Mouse (Mus musculus): ENCODE measurements around the gene Nck2. TPM values are rescaled to one million over a fixed set of nuclear protein-coding genes. Genes with fewer than 3 reads are reported as not detected.

Gene Nck2
- polyA plus RNA-seq, 1 experiment, result 106 TPM

GRCm38 (mm10) chr1:43426993-43427535 lies 17.3 kb upstream of the Nck2 start:
- DNase-seq, result no peak
- no peak for TF ChIP-seq CTCF (IDR thresholded peaks at IDR 0.05; ENCODE audit: borderline replicate concordance, control insufficient read depth, extremely low read depth, insufficient read depth, low read length, poor library complexity)
- TF ChIP-seq POLR2A (IDR thresholded peaks at IDR 0.05; ENCODE audit: control insufficient read depth, extremely low read depth, insufficient read depth, low read length, poor library complexity), result no peak
- Histone ChIP-seq H3K36me3 (ENCODE audit: control insufficient read depth, insufficient read depth, low read length) (no peaks in the 10 kb centered on the region), H3K27ac (ENCODE audit: control insufficient read depth, insufficient read depth, low read length) (no peak overlapping the region), H3K4me3 (ENCODE audit: control insufficient read depth, insufficient read depth, low read length) (no peak overlapping the region), H3K27me3 (ENCODE audit: control insufficient read depth, insufficient read depth, low read length) (no peaks in the 10 kb centered on the region), H3K4me1 (replicated peaks; ENCODE audit: control insufficient read depth, insufficient read depth, low read length) (no peaks in the 10 kb centered on the region)
- 95% methylated on average over 6 of the region's 6 CpGs for WGBS

- TF ChIP-seq POLR2A (IDR thresholded peaks at IDR 0.05; ENCODE audit: control insufficient read depth, extremely low read depth, insufficient read depth, low read length, poor library complexity) (no peak), CTCF (IDR thresholded peaks at IDR 0.05; ENCODE audit: borderline replicate concordance, control insufficient read depth, extremely low read depth, insufficient read depth, low read length, poor library complexity) (no peak)
- H3K27ac ChIP-seq (ENCODE audit: control insufficient read depth, insufficient read depth, low read length), result no peak overlapping the region
- no peaks in the 10 kb centered on the region for H3K36me3 ChIP-seq (ENCODE audit: control insufficient read depth, insufficient read depth, low read length)
- 84% methylated on average over 9 of the region's 9 CpGs for WGBS
- no peak for DNase-seq
- no peaks in the 10 kb centered on the region for H3K4me1 ChIP-seq (replicated peaks; ENCODE audit: control insufficient read depth, insufficient read depth, low read length)
- no peak overlapping the region for H3K4me3 ChIP-seq (ENCODE audit: control insufficient read depth, insufficient read depth, low read length)
- no peaks in the 10 kb centered on the region for H3K27me3 ChIP-seq (ENCODE audit: control insufficient read depth, insufficient read depth, low read length)
Measured at GRCm38 (mm10) chr1:43429924-43430876, 14.2 kb upstream of the Nck2 start.

DNA sequence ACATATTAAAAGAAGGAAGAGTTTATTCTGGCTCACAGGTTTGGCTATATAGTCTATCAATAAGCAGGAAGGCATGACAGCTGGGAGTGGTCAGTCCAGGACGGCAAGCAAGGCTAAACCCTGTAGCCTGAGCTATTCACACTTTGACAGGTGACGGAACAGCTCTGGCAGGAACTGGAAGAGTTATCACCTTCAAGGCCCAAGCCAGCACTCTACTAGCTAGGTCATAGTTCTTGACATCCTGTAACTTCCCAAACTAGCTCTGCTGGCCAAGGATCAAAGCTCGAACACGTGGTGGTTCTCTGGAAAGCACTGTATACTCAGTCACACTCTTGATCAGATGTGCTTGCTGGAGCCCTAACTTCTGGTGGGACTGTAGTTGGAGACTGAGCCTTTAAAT lies 10.5 kb upstream of the Nck2 start:
- no peaks in the 10 kb centered on the region for H3K27me3 ChIP-seq (ENCODE audit: control insufficient read depth, insufficient read depth, low read length)
- DNase-seq, result no peak
- no peaks in the 10 kb centered on the region for H3K4me1 ChIP-seq (replicated peaks; ENCODE audit: control insufficient read depth, insufficient read depth, low read length)
- H3K27ac ChIP-seq (ENCODE audit: control insufficient read depth, insufficient read depth, low read length), result no peak overlapping the region
- no peak overlapping the region for H3K4me3 ChIP-seq (ENCODE audit: control insufficient read depth, insufficient read depth, low read length)
- 81% methylated on average over 4 of the region's 4 CpGs for WGBS
- H3K36me3 ChIP-seq (ENCODE audit: control insufficient read depth, insufficient read depth, low read length), result no peaks in the 10 kb centered on the region
- TF ChIP-seq CTCF (IDR thresholded peaks at IDR 0.05; ENCODE audit: borderline replicate concordance, control insufficient read depth, extremely low read depth, insufficient read depth, low read length, poor library complexity) (no peak), POLR2A (IDR thresholded peaks at IDR 0.05; ENCODE audit: control insufficient read depth, extremely low read depth, insufficient read depth, low read length, poor library complexity) (no peak)

- no peak overlapping the region for H3K27ac ChIP-seq (ENCODE audit: control insufficient read depth, insufficient read depth, low read length)
- no peak for TF ChIP-seq POLR2A (IDR thresholded peaks at IDR 0.05; ENCODE audit: control insufficient read depth, extremely low read depth, insufficient read depth, low read length, poor library complexity)
- TF ChIP-seq CTCF (IDR thresholded peaks at IDR 0.05; ENCODE audit: borderline replicate concordance, control insufficient read depth, extremely low read depth, insufficient read depth, low read length, poor library complexity), result no peak
- H3K36me3 ChIP-seq (ENCODE audit: control insufficient read depth, insufficient read depth, low read length), result no peaks in the 10 kb centered on the region
- H3K27me3 ChIP-seq (ENCODE audit: control insufficient read depth, insufficient read depth, low read length), result no peaks in the 10 kb centered on the region
- no peaks in the 10 kb centered on the region for H3K4me1 ChIP-seq (replicated peaks; ENCODE audit: control insufficient read depth, insufficient read depth, low read length)
- H3K4me3 ChIP-seq (ENCODE audit: control insufficient read depth, insufficient read depth, low read length), result no peak overlapping the region
- DNase-seq, result no peak
Measured at GRCm38 (mm10) chr1:43436554-43436953, 7.8 kb upstream of the Nck2 start.

DNA sequence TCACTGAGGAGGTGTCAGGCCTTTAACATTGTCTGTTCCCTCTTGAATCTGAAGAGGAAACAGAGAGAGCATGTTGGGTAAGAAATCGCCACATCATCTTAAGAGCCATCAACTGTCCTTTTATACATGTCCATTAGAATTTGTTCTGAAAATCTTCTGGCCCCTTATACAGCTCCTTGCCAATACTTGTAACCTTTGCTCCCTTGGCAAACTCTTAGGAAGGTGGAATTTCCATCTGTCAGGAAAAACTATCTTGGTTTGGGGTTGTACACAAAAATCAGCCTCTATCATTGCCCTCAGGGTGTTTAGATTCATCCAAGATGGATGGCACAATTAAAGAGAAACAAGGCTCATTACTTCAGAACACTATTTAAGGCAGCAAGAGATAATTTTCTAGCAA lies 5.1 kb upstream of the Nck2 start:
- 96% methylated on average over 1 of the region's 1 CpGs for WGBS
- Histone ChIP-seq H3K4me1 (replicated peaks; ENCODE audit: control insufficient read depth, insufficient read depth, low read length) (no peaks in the 10 kb centered on the region), H3K27me3 (ENCODE audit: control insufficient read depth, insufficient read depth, low read length) (no peaks in the 10 kb centered on the region), H3K36me3 (ENCODE audit: control insufficient read depth, insufficient read depth, low read length) (no peaks in the 10 kb centered on the region), H3K4me3 (ENCODE audit: control insufficient read depth, insufficient read depth, low read length) (no peak overlapping the region), H3K27ac (ENCODE audit: control insufficient read depth, insufficient read depth, low read length) (no peak overlapping the region)
- no peak for DNase-seq
- TF ChIP-seq POLR2A (IDR thresholded peaks at IDR 0.05; ENCODE audit: control insufficient read depth, extremely low read depth, insufficient read depth, low read length, poor library complexity) (no peak), CTCF (IDR thresholded peaks at IDR 0.05; ENCODE audit: borderline replicate concordance, control insufficient read depth, extremely low read depth, insufficient read depth, low read length, poor library complexity) (no peak)

- no peak overlapping the region for H3K27ac ChIP-seq (ENCODE audit: control insufficient read depth, insufficient read depth, low read length)
- H3K4me1 ChIP-seq (replicated peaks; ENCODE audit: control insufficient read depth, insufficient read depth, low read length), result peaks cover 8% of the 10 kb centered on the region
- no peak for DNase-seq
- H3K27me3 ChIP-seq (ENCODE audit: control insufficient read depth, insufficient read depth, low read length), result no peaks in the 10 kb centered on the region
- no peak for TF ChIP-seq CTCF (IDR thresholded peaks at IDR 0.05; ENCODE audit: borderline replicate concordance, control insufficient read depth, extremely low read depth, insufficient read depth, low read length, poor library complexity)
- no peak for TF ChIP-seq POLR2A (IDR thresholded peaks at IDR 0.05; ENCODE audit: control insufficient read depth, extremely low read depth, insufficient read depth, low read length, poor library complexity)
- H3K36me3 ChIP-seq (ENCODE audit: control insufficient read depth, insufficient read depth, low read length), result no peaks in the 10 kb centered on the region
- WGBS, result 99% methylated on average over 2 of the region's 2 CpGs
- no peak overlapping the region for H3K4me3 ChIP-seq (ENCODE audit: control insufficient read depth, insufficient read depth, low read length)
Measured at GRCm38 (mm10) chr1:43442568-43442967, 1.8 kb upstream of the Nck2 start.
